Mouse (Mus musculus): ENCODE data around the gene Kbtbd2.

The Kbtbd2 gene

DNA sequence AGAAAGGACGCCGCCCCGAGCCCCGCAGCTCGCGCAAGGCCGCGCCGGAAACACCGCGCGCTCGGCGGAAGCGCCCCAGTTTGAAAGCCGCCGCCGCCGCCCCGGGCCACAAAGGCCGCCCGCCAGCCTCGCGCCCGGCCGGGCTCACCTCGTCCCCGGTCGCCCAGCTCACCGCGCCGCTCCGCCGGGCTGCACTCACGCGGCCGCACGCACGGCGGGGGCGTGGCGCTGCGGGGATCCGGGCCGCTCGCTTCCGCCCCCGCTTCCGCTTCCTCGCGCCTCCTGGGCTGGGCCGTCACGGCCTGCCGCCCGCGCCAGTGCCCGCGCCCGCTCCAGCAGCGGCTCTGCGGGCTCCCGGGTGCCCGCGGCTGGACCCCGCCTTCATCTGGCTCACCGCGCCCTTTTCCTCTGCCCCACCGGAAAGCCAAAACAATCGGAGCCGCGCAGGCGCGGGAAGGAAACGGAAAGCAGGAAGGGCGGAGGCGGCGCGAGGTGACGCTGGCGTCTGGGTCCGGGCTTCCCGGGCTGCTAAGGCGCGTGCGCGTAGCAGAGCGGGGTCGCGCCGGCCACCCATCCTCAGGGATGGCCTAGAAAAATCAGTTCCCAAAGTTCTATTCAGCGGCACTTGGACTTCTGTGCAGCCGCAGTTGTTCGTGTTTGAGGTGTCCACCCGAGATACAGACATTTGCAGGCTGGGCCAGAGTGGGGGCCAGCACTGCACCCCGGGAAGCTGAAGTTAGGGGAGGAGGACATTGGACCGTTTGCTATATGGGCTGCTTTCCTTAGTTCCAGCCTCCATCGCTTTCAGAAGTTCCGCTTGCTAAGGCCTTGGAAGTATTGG is at the start of gene Kbtbd2:
Gene Kbtbd2, minus strand, starts transcription at position 503 of the 841 bp plus-strand sequence.
- DNase-seq (ENCODE audit: low read depth) = peak; percentile 71

GRCm38 (mm10) chr6:56844365-56844764 is 46.8 kb upstream of the Kbtbd2 start:
- no peak for DNase-seq (ENCODE audit: low read depth)

DNA sequence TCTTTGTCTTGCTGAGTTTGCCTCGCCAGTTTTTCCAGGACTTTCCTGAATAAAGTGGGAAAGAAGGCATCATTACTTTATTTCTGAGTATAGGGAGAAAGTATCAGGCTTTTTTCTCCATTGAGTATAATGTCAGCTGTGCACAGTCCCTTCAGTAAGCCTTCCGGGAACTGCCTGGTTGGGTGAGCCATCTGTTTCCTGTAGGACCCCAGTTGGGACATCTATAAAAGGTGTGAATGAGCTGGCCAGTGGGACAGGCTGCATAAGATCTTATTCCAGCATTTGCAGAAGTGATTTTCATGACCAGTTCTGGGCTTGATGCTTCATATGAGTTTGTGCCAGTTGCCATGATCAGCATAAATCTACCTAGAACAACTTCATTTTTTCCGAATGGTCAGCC is 45.6 kb upstream of the Kbtbd2 start:
- no peak for DNase-seq (ENCODE audit: low read depth)

- no peak for DNase-seq (ENCODE audit: low read depth)
Observed at GRCm38 (mm10) chr6:56837621-56838020, 40.0 kb upstream of the Kbtbd2 start.

DNA sequence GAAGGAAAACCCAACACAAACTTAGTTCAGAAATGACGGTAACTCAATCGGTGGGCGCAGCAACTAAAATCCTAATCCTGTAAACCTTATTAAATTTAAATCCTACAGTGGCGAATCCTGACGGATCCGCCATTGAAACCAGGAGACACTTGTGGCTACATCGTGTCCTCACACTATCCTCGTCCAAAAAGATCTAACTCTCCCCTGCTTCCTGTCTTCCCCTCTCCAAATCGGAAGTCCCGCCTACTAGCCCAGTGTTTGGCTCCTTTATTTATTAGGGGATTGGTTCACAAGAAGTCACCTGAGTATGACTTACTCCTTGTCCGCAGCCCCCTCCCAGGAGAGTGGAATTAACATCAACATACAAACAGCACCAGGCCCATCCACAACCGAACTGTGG is 39.6 kb upstream of the Kbtbd2 start:
- no peak for DNase-seq (ENCODE audit: low read depth)

DNA sequence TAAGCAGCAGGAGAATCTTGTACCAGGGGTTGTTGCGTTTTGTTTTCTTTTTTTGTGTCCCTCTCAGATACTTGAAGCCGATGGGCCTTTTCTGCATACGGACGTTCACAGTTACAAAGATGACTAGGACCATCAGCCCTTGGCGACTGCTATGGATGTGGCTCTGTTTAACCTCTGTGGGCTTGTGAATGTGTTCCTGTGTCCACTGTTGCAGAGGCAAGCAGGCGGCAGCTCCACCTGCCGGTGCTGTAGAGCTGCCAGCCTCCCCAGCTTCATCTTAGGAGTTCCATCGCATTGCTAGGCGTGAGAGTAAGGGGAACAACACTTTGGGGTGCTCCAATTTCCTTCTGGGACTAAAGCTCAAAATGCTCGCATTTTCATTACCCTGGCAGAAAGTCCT is 37.9 kb upstream of the Kbtbd2 start:
- no peak for DNase-seq (ENCODE audit: low read depth)

- no peak for DNase-seq (ENCODE audit: low read depth)
Observed at GRCm38 (mm10) chr6:56834769-56835168, 37.2 kb upstream of the Kbtbd2 start.

DNA sequence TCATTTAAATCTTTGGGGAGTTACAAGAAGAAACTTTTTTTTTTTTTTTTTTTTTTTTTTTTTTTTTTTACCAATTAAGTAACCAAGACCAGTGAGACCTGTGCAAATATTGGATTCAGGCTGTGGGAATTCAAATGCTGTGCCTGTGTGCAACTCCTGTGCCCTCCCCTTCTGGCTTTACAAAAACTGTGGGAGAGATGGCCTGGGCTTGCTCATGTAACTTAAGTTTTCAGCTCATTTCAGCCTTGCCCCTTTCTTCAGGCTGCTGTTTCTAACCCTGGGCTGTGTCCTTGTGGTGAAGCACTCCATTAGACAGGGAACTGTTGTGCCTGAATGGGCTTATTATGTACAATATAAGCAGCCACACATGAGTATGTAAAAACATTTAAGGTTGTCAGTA is 35.2 kb upstream of the Kbtbd2 start:
- DNase-seq (ENCODE audit: low read depth) = no peak

GRCm38 (mm10) chr6:56832407-56832796 is 34.8 kb upstream of the Kbtbd2 start:
- no peak for DNase-seq (ENCODE audit: low read depth)

DNA sequence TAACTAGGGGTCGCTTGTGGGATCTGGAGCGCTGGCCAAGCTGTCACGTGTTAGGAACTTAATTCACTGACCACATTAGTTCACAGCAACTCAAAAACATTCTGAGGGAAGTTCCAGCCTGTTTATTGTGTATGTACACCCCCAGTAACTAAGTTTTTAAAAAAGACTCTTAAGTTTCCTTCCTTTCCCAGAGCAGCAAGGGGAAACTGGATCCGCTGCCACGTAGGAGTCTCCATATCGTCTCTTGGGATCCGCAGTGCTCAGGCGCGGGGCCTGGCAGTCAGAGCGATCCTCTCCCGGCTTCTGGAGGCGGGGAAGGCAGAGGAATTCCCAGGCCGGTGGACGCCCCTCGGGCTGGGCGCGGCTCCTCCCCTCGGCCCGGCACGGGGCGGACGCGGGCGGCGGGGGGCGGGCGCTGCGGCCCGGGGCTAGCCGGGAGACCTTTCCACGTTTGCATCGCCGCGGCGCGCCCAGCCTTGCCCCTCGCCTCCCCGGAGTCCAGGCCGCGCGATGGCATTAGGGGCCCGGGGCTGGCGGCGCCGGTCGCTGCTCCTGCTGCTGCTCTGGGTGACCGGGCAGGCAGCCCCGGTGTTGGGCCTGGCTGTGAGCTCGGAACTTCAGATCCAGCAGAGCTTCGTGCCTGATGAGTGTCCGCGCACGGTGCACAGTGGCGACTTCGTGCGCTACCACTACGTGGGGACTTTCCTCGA is 34.2 kb upstream of the Kbtbd2 start, which contains the start of gene Fkbp9:
Gene Fkbp9, plus strand, starts transcription at position 363 of the 710 bp plus-strand sequence.
- DNase-seq (ENCODE audit: low read depth) = peak; percentile 72

GRCm38 (mm10) chr6:56825657-56826056 is 28.0 kb upstream of the Kbtbd2 start:
- DNase-seq (ENCODE audit: low read depth) = no peak

GRCm38 (mm10) chr6:56819124-56819487 is 21.5 kb upstream of the Kbtbd2 start:
- no peak for DNase-seq (ENCODE audit: low read depth)

DNA sequence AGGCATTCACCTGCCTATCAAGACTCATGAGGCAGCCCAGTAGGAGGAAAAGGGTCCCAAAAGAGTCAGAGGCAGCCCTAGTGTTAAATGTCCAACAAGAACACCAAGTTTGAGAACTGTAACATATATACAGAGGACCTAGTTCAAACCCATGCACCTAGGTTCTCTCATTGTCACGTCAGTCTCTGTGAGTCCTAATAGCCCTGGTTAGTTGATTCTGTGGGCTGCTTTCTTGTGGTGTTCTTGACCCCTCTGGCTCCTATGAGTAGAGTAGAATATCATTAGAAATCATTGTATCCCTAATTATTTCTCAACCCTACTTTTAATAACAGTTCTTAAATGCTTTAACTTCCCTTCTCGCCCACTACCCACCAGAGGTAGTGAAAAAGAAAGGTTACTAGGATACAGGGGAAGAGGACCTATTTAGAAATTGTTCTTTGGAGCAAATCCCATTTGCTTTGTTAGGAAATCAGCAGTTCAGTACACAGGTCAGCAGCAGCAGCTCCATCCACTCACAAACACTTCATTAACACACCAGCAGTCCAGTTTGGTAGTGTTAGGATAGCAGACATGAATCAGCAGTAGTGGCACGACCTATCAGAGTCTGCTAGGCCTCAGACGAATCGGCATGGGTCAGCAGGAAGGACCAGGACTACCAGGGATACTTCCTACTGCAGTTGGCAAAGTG is 21.0 kb upstream of the Kbtbd2 start:
- DNase-seq (ENCODE audit: low read depth) = no peak

GRCm38 (mm10) chr6:56813332-56813731 is 15.7 kb upstream of the Kbtbd2 start:
- DNase-seq (ENCODE audit: low read depth) = no peak

DNA sequence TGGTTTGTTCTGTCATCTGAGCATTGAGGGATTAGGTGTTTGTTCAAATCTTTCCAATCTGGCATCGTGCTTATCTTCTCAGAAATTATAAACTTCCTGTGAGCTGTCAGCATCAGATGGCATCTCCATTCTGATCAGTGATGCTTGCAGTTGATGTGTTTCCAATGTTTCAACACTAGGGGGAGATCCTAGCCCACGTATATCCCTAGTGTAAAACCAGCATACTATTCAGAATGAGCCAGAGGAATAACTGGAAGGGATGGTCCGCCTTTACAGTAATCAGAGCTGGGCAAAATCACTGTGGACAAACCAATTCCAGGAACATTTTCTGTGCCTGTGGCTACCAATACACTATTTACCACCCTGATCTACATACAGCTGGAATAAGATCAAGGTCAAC is 11.0 kb upstream of the Kbtbd2 start:
- peak; percentile 33 for DNase-seq (ENCODE audit: low read depth)

DNA sequence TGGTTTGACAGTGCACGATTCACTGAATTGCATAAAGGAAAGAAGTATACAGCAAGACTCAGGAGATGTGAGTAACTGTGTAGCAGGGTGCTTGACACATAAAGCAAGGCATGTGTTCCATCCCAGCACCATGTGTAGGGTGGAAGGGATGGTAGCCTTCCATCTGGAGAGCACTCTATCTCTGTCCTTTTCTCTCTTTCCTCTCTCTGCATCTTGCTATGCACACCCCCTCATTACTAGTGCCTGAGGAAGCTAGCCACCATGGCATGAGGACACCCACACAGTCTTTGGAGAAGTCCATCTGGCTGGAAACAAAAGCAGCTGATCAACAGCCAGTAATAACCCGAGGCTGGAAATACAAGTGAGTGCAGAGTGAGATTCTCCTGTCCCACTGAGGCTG is 8.6 kb upstream of the Kbtbd2 start:
- DNase-seq (ENCODE audit: low read depth) = no peak

- DNase-seq (ENCODE audit: low read depth) = no peak
Observed at GRCm38 (mm10) chr6:56805026-56805425, 7.4 kb upstream of the Kbtbd2 start.

DNA sequence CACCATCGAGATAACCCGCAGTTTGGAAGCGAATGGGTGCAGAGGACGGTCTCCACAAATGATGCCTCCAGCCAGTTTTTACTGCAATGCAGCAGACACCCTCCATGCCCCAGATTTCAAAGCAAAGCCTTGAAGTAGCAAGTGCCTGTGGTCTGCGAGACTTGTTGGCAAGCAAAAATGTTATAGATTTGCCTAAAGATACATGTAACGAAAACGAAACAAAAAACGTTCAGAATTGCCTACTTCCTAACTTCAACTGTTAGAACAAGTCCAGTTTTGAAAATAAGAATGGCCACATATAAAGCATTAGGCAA is 496 bp upstream of the Kbtbd2 start:
- DNase-seq (ENCODE audit: low read depth) = no peak

DNA sequence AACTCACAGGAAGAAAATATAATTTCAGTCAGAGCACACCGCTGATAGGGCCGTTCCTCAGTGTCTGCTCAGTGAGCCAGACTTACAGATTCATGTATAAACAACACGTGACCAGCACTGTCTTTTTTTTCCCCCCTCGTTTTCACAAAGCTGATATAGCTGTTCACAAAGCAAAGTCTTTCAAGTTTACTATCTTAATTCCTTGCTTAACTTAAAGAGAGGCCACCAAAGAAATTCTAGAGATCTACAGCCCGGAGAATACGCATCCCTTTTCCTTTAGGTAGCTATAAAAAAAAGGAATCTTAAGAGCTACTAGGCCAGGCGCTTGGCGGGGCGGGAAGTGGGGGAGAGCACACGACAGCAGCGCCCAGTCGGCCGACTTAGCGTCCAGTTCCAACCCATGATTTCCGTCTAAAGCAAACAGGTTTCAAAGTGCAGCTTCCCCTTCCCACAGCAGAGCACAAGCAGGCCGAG is 908 bp downstream of the Kbtbd2 start:
- DNase-seq (ENCODE audit: low read depth) = peak; percentile 23

GRCm38 (mm10) chr6:56796232-56796631 is 1.4 kb downstream of the Kbtbd2 start:
- no peak for DNase-seq (ENCODE audit: low read depth)

GRCm38 (mm10) chr6:56794834-56795233 is 2.8 kb downstream of the Kbtbd2 start:
- DNase-seq (ENCODE audit: low read depth) = no peak

DNA sequence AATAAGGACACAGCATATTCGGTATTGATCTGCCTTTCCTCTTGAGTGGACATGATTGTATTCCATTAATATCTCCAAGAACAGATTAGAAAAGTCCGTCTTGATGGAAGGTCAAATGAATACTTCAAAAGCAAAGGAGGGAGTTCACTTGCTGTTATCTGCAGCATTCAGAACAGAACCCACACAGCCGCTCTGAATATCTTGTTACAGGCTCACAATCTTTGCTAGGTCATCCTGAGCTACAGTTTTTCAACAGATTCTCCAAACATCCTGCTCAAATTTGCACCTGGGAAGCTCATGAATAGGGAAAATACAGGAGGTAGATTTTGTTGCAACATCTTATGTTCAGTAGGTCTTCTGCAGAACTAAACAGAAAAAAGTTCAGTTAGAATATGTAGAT is 8.3 kb downstream of the Kbtbd2 start:
- DNase-seq (ENCODE audit: low read depth) = no peak

DNA sequence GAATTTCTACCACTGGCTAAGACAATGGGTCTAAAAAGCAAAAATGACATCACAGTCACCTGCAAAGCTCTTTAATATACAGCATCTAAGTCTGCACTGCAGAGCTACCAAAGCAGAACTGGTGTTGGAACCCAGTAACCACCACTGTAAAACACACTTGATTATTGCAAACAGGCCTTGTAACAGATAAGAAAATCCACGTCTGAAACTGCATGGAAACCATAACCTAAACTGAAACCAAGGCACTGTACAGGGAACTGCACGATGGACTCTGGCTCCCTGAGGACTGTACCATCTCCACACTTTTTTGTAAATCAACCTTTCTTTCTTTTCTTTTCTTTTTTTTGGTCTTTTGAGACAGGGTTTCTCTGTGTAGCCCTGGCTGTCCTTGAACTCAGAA is 9.9 kb downstream of the Kbtbd2 start:
- no peak for DNase-seq (ENCODE audit: low read depth)

Measured in fibroblast of lung, adult 2 months (primary cell).